In the genomic region with DNA sequence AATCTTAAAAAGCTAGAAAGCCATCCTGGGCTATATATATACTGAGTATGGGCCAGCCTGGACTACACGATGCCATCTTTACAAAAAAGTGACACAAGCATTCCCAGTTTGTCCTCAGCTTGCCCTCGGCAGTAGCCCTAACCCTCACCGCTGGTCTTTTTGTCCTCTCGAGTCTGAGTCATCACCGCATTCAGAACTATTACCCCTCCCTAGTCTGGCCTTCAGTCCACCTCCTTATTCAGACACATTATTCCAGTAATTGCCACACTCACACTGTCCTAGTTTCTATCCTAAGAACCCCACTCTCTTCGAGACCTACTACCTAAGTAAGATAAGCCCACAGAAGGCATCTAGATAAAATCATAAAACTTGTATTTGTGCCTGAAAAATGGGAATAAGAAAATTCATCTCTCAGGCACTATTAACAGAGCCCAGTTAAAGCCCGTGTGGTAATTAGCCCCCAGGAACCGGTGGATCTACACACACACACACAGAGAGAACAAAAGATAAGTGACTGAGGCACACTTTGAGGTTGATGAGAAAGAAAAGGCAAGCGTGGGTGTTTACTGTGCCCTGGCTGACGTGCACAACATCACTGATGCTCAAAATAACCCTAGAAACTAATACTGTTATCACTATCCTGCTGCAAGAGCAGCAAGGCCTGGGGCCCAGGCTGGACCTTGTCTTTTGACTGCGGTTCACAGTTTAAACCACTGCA, we compare ENCODE assay signal across 22 mouse cellular contexts. TPM values are rescaled to one million over a fixed set of nuclear protein-coding genes. Genes with fewer than 3 reads are reported as not detected.
DNase-seq lines count a peak whose midpoint lies in the region; ATAC-seq and TF ChIP-seq lines count a peak whose summit lies in the region.
"Had no signal": no experiment of that assay in that cellular context is flagged by ENCODE, and none has a peak within 500 bp of the region (broad histone marks: within the 10 kb centered on the region; RNA-seq: fewer than 3 reads in every experiment).

No protein-coding gene starts in this region.

- no peak for ATAC-seq in midbrain, embryonic 14.5 days (ENCODE audit: low FRiP score, low TSS enrichment)
- ATAC-seq: forebrain, embryonic 16.5 days had no signal

- H3K4me1 ChIP-seq in heart, embryonic 10.5 days, result peaks cover 34% of the 10 kb centered on the region
- H3K4me1 ChIP-seq in ES-Bruce4 (ENCODE audit: control insufficient read depth, insufficient read depth, low read length), result peaks cover 8% of the 10 kb centered on the region
- H3K4me1 ChIP-seq in midbrain, embryonic 14.5 days (ENCODE audit: control insufficient read depth, insufficient read depth, low read length), result peaks cover 15% of the 10 kb centered on the region

- peak overlapping the region; percentile 33 for H3K27ac ChIP-seq in heart, embryonic 10.5 days
- H3K27ac ChIP-seq in left cerebral cortex, adult 2 months, result peak overlapping the region; percentile 36
- H3K27ac ChIP-seq in ES-Bruce4 (ENCODE audit: insufficient read depth, low read length), result peak overlapping the region; percentile 13; the same call in 1 of the 2 replicates
- H3K27ac ChIP-seq in midbrain, embryonic 14.5 days (replicated peaks; ENCODE audit: low read depth, low read length), result no peak overlapping the region
- H3K27ac ChIP-seq: hindbrain, embryonic 15.5 days; kidney, postnatal 0 days; limb, embryonic 15.5 days; liver, embryonic 15.5 days; neural tube, embryonic 12.5 days had no signal

- H3K4me3 ChIP-seq in heart, embryonic 10.5 days, result no peak overlapping the region
- no peak overlapping the region for H3K4me3 ChIP-seq in left cerebral cortex, adult 2 months
- peak overlapping the region; percentile 19; the same call in 1 of the 2 replicates for H3K4me3 ChIP-seq in ES-Bruce4 (ENCODE audit: low read depth, low read length)
- H3K4me3 ChIP-seq in midbrain, embryonic 14.5 days (replicated peaks; ENCODE audit: low read depth, low read length), result no peak overlapping the region
- H3K4me3 ChIP-seq: hindbrain, embryonic 15.5 days; limb, embryonic 15.5 days; liver, embryonic 15.5 days; neural tube, embryonic 12.5 days had no signal

- H3K27me3 ChIP-seq in heart, embryonic 10.5 days (ENCODE audit: insufficient read depth, poor library complexity, severe bottlenecking), result no peaks in the 10 kb centered on the region
- no peaks in the 10 kb centered on the region for H3K27me3 ChIP-seq in ES-Bruce4 (ENCODE audit: control insufficient read depth, insufficient read depth, low read length, poor library complexity, severe bottlenecking)
- H3K27me3 ChIP-seq in midbrain, embryonic 14.5 days (ENCODE audit: control insufficient read depth, insufficient read depth, low read length), result peaks cover 6% of the 10 kb centered on the region; the same call in 1 of the 2 replicates
- H3K27me3 ChIP-seq: hindbrain, embryonic 15.5 days; limb, embryonic 15.5 days; liver, embryonic 15.5 days had no signal

- peak overlapping the region; percentile 37 for H3K9ac ChIP-seq in ES-Bruce4 (ENCODE audit: low read depth, poor library complexity, severe bottlenecking)
- H3K9ac ChIP-seq in midbrain, embryonic 14.5 days (replicated peaks; ENCODE audit: low read length), result no peak overlapping the region
- H3K9ac ChIP-seq: hindbrain, embryonic 15.5 days; limb, embryonic 15.5 days; liver, embryonic 15.5 days; neural tube, embryonic 12.5 days had no signal

- no peaks in the 10 kb centered on the region for H3K9me3 ChIP-seq in heart, embryonic 10.5 days
- no peaks in the 10 kb centered on the region for H3K9me3 ChIP-seq in ES-Bruce4 (replicated peaks; ENCODE audit: control insufficient read depth, insufficient read depth, low read length, poor library complexity, severe bottlenecking)
- no peaks in the 10 kb centered on the region for H3K9me3 ChIP-seq in midbrain, embryonic 14.5 days (ENCODE audit: control insufficient read depth, low read length)
- H3K9me3 ChIP-seq: hindbrain, embryonic 15.5 days; limb, embryonic 15.5 days; liver, embryonic 15.5 days; neural tube, embryonic 12.5 days had no signal

- DNase-seq in heart, embryonic 10.5 days (ENCODE audit: low spot score), result no peak
- DNase-seq in heart, postnatal 25 days (ENCODE audit: low spot score), result no peak
- no peak for DNase-seq in left cerebral cortex, adult 2 months (ENCODE audit: extremely low spot score in 1 of 2, low spot score in 2 of 2)
- DNase-seq in left cerebral cortex, postnatal 14 days (ENCODE audit: low spot score in 2 of 2), result no peak
- peak; percentile 45 for DNase-seq in brain, adult 2 months (ENCODE audit: low read depth, low spot score)
- DNase-seq in gastrocnemius, adult 18-20 months (ENCODE audit: low spot score), result no peak
- no peak for DNase-seq in midbrain, embryonic 14.5 days
- DNase-seq: embryo, embryonic 11 days; heart, postnatal 14 days; kidney, adult 11 months; lung, postnatal 36 days; right cerebral cortex, adult 18-20 months; thymus, postnatal 14 days had no signal

- TF ChIP-seq CTCF in left cerebral cortex, adult 2 months (IDR thresholded peaks at IDR 0.05), result no peak
- no peak for TF ChIP-seq CTCF in ES-Bruce4 (IDR thresholded peaks at IDR 0.05; ENCODE audit: low read depth, low read length)

- peaks cover 40% of the 10 kb centered on the region for H3K36me3 ChIP-seq in heart, embryonic 10.5 days
- peaks cover 27% of the 10 kb centered on the region for H3K36me3 ChIP-seq in ES-Bruce4 (ENCODE audit: control insufficient read depth, insufficient read depth, low read length, poor library complexity, severe bottlenecking)
- H3K36me3 ChIP-seq in midbrain, embryonic 14.5 days (ENCODE audit: control insufficient read depth, insufficient read depth, low read length), result peaks cover 41% of the 10 kb centered on the region

- 69% methylated on average over 11 of the region's 11 CpGs for WGBS in heart, embryonic 10.5 days
- WGBS in midbrain, embryonic 14.5 days, result 87% methylated on average over 11 of the region's 11 CpGs

- intact Hi-C loops in heart, postnatal 25 days (cut with DNase I), result no loop called here
- intact Hi-C loops in left cerebral cortex, adult 2 months (cut with DNase I), result no loop called here
- intact Hi-C loops in left cerebral cortex, postnatal 14 days (cut with DNase I), result no loop called here

- H3K4me2 ChIP-seq in midbrain, embryonic 14.5 days (ENCODE audit: low read length), result no peak overlapping the region
- H3K4me2 ChIP-seq: hindbrain, embryonic 15.5 days; limb, embryonic 15.5 days; liver, embryonic 15.5 days; midbrain, embryonic 11.5 days; neural tube, embryonic 12.5 days had no signal

- no peak for TF ChIP-seq EP300 in ES-Bruce4 (IDR thresholded peaks at IDR 0.05; ENCODE audit: insufficient read depth, low read depth, low read length)

- TF ChIP-seq POLR2A in ES-Bruce4 (IDR thresholded peaks at IDR 0.05; ENCODE audit: insufficient read depth, low read length), result no peak

RNA-seq across cellular contexts. Expression of a gene that starts 3.2 kb away (rescaled TPM):
- polyA plus RNA-seq in heart, embryonic 10.5 days (2016; fragmentation: Nextera tagmentation; extraction: Ambion mirVana), result 29.0 and 32.7 TPM in 2 replicates
- total RNA-seq in heart, postnatal 25 days (2021), result 10 to 100 TPM in 1 of 2 experiments, 1 to 10 TPM in 1; 9.7 to 14.5 TPM
- 10 to 100 TPM; 27.6 to 30.9 TPM for total RNA-seq in left cerebral cortex, adult 2 months (2021)
- total RNA-seq in left cerebral cortex, postnatal 14 days (2021), result 10 to 100 TPM; 28.8 to 29.0 TPM
- 44.7 and 49.2 TPM in 2 replicates for polyA plus RNA-seq in ES-Bruce4 (2011; ENCODE audit: insufficient read depth, insufficient read length, low read depth, missing spikeins)
- 10 to 100 TPM in 1 of 2 experiments, 1 to 10 TPM in 1; 9.1 to 10.4 TPM for total RNA-seq in gastrocnemius, adult 18-20 months (2021)
- 5.8 and 6.0 TPM in 2 replicates for polyA plus RNA-seq in midbrain, embryonic 14.5 days (2014; fragmentation: Nextera tagmentation; extraction: Ambion mirVana)

RNA-seq across cellular contexts. Expression of a gene that starts 21.5 kb away (rescaled TPM):
- polyA plus RNA-seq in heart, embryonic 10.5 days (2016; fragmentation: Nextera tagmentation; extraction: Ambion mirVana), result 6.5 and 8.1 TPM in 2 replicates
- 10 to 100 TPM; 20.9 to 24.3 TPM for total RNA-seq in heart, postnatal 25 days (2021)
- 10 to 100 TPM in 1 of 2 experiments, 1 to 10 TPM in 1; 8.0 to 10.6 TPM for total RNA-seq in left cerebral cortex, adult 2 months (2021)
- total RNA-seq in left cerebral cortex, postnatal 14 days (2021), result 10 to 100 TPM; 10.3 to 11.1 TPM
- polyA plus RNA-seq in ES-Bruce4 (2011; ENCODE audit: insufficient read depth, insufficient read length, low read depth, missing spikeins), result 15.0 and 17.7 TPM in 2 replicates
- 1 to 10 TPM; 5.3 to 6.9 TPM for total RNA-seq in gastrocnemius, adult 18-20 months (2021)
- 1.5 and 1.8 TPM in 2 replicates for polyA plus RNA-seq in midbrain, embryonic 14.5 days (2014; fragmentation: Nextera tagmentation; extraction: Ambion mirVana)

RNA-seq across cellular contexts. Expression of a gene that starts 35.4 kb away (rescaled TPM):
- polyA plus RNA-seq in heart, embryonic 10.5 days (2016; fragmentation: Nextera tagmentation; extraction: Ambion mirVana), result 18.9 and 23.1 TPM in 2 replicates
- 10 to 100 TPM; 18.4 to 19.0 TPM for total RNA-seq in heart, postnatal 25 days (2021)
- total RNA-seq in left cerebral cortex, adult 2 months (2021), result 10 to 100 TPM; 65.6 to 67.3 TPM
- total RNA-seq in left cerebral cortex, postnatal 14 days (2021), result 10 to 100 TPM; 52.3 to 54.5 TPM
- 27.2 and 30.4 TPM in 2 replicates for polyA plus RNA-seq in ES-Bruce4 (2011; ENCODE audit: insufficient read depth, insufficient read length, low read depth, missing spikeins)
- 10 to 100 TPM; 13.0 to 13.7 TPM for total RNA-seq in gastrocnemius, adult 18-20 months (2021)
- 33.1 and 40.8 TPM in 2 replicates for polyA plus RNA-seq in midbrain, embryonic 14.5 days (2014; fragmentation: Nextera tagmentation; extraction: Ambion mirVana)

RNA-seq across cellular contexts. Expression of a gene that starts 38.1 kb away (rescaled TPM):
- 23.9 and 27.8 TPM in 2 replicates for polyA plus RNA-seq in heart, embryonic 10.5 days (2016; fragmentation: Nextera tagmentation; extraction: Ambion mirVana)
- total RNA-seq in heart, postnatal 25 days (2021), result 10 to 100 TPM; 18.3 to 23.0 TPM
- total RNA-seq in left cerebral cortex, adult 2 months (2021), result 100 to 1,000 TPM in 1 of 2 experiments, 10 to 100 TPM in 1; 87.7 to 107 TPM
- total RNA-seq in left cerebral cortex, postnatal 14 days (2021), result 10 to 100 TPM; 93.8 to 94.6 TPM
- 24.4 and 25.0 TPM in 2 replicates for polyA plus RNA-seq in ES-Bruce4 (2011; ENCODE audit: insufficient read depth, insufficient read length, low read depth, missing spikeins)
- total RNA-seq in gastrocnemius, adult 18-20 months (2021), result 10 to 100 TPM; 11.6 to 12.9 TPM
- polyA plus RNA-seq in midbrain, embryonic 14.5 days (2014; fragmentation: Nextera tagmentation; extraction: Ambion mirVana), result 35.5 and 46.2 TPM in 2 replicates

RNA-seq across cellular contexts. Expression of a gene that starts 39.5 kb away (rescaled TPM):
- 18.8 and 22.0 TPM in 2 replicates for polyA plus RNA-seq in heart, embryonic 10.5 days (2016; fragmentation: Nextera tagmentation; extraction: Ambion mirVana)
- 1 to 10 TPM; 3.3 to 3.7 TPM for total RNA-seq in heart, postnatal 25 days (2021)
- total RNA-seq in left cerebral cortex, adult 2 months (2021), result 10 to 100 TPM; 64.0 to 66.2 TPM
- total RNA-seq in left cerebral cortex, postnatal 14 days (2021), result 10 to 100 TPM; 65.3 to 66.9 TPM
- 18.8 and 19.6 TPM in 2 replicates for polyA plus RNA-seq in ES-Bruce4 (2011; ENCODE audit: insufficient read depth, insufficient read length, low read depth, missing spikeins)
- total RNA-seq in gastrocnemius, adult 18-20 months (2021), result 1 to 10 TPM; 4.0 to 4.5 TPM
- polyA plus RNA-seq in midbrain, embryonic 14.5 days (2014; fragmentation: Nextera tagmentation; extraction: Ambion mirVana), result 144 and 145 TPM in 2 replicates
- total RNA-seq: monocyte, adult 5-6 weeks had no signal
